Mouse (Mus musculus) forebrain, embryonic 11.5 days (tissue): Measurements from ENCODE around the gene Zcchc13. TPM values are rescaled to one million over a fixed set of nuclear protein-coding genes. Genes with fewer than 3 reads are reported as not detected.

Source experiments
- ATAC-seq: fragments of 200-750 bp; cut with Nextera tagmentation; replicated peaks from 2 replicates; pipeline ENCODE4 v1.8.0; 2017; ENCODE audit warnings: moderate TSS enrichment; ENCODE audit not compliant: low FRiP score
- DNase-seq: peaks from one replicate; pipeline ENCODE4 v3.0.0-alpha.2; 2017; ENCODE audit warnings: low spot score
- H3K27ac ChIP-seq: fragments of 300-500 bp; sonication (generic); 2 replicates; pipeline ENCODE4 v1.5.1; 2014; ENCODE audit warnings: low read depth, low read length
- H3K27me3 ChIP-seq: fragments of 300-500 bp; sonication (generic); 2 replicates; pipeline ENCODE4 v1.6.1; 2014; ENCODE audit warnings: mild to moderate bottlenecking, low read length, mixed read lengths; ENCODE audit not compliant: control insufficient read depth, insufficient read depth
- H3K36me3 ChIP-seq: fragments of 300-500 bp; sonication (generic); 2 replicates; pipeline ENCODE4 v1.6.1; 2014; ENCODE audit warnings: mild to moderate bottlenecking, low read length, moderate library complexity, mixed read lengths; ENCODE audit not compliant: control insufficient read depth, insufficient read depth
- H3K4me1 ChIP-seq: fragments of 300-500 bp; sonication (generic); replicated peaks from 2 replicates; pipeline ENCODE4 v1.6.1; 2014; ENCODE audit warnings: low read length, mixed read lengths; ENCODE audit not compliant: control insufficient read depth, insufficient read depth
- H3K4me2 ChIP-seq: fragments of 300-500 bp; sonication (generic); 2 replicates; pipeline ENCODE4 v1.6.1; 2014; ENCODE audit warnings: low read depth, mild to moderate bottlenecking, low read length, moderate library complexity, mixed read lengths; ENCODE audit not compliant: severe bottlenecking
- H3K4me3 ChIP-seq: fragments of 300-500 bp; sonication (generic); 2 replicates; pipeline ENCODE4 v1.5.1; 2014; ENCODE audit warnings: low read depth, low read length
- H3K9ac ChIP-seq: fragments of 300-500 bp; sonication (generic); 2 replicates; pipeline ENCODE4 v1.6.1; 2014; ENCODE audit warnings: low read length
- H3K9me3 ChIP-seq: fragments of 300-500 bp; sonication (generic); 2 replicates; pipeline ENCODE4 v1.6.1; 2016; ENCODE audit warnings: low read length, mixed read lengths; ENCODE audit not compliant: control insufficient read depth
- WGBS: fragments of 180-500 bp; shearing (Covaris S2); extraction: QIAGEN DNeasy Blood & Tissue Kit; methylation state at CpG from one replicate; pipeline ENCODE4 v1.1.7; 2014; 5-methylcytosine and 5-hydroxymethylcytosine counted together
- polyA plus RNA-seq: library from polyadenylated mRNA; unstranded; fragments of >200 nt; fragmentation: Nextera tagmentation; extraction: Ambion mirVana; gene quantifications from 2 replicates; pipeline ENCODE4 v1.2.1, GENCODE M21; 2014

Gene Zcchc13
- polyA plus RNA-seq, 1 experiment from 2014 or later = not detected

- H3K27ac ChIP-seq = no peak overlapping the region
- peak overlapping the region; percentile 56; the same call in 1 of the 2 replicates for H3K4me2 ChIP-seq
- H3K4me1 ChIP-seq = peaks cover 2% of the 10 kb centered on the region; the same call in 1 of the 2 replicates
- H3K9ac ChIP-seq = no peak overlapping the region
- no peak overlapping the region for H3K4me3 ChIP-seq
- H3K36me3 ChIP-seq = no peaks in the 10 kb centered on the region; the same call in 1 of the 2 replicates
- ATAC-seq (no peak), DNase-seq (no peak)
- H3K9me3 ChIP-seq = no peaks in the 10 kb centered on the region
- no peaks in the 10 kb centered on the region for H3K27me3 ChIP-seq
- WGBS = 83% methylated on average over 4 of the region's 4 CpGs
These were observed 14.9 kb upstream of the Zcchc13 start for GRCm38 (mm10) chrX:103615453-103615852.

DNA sequence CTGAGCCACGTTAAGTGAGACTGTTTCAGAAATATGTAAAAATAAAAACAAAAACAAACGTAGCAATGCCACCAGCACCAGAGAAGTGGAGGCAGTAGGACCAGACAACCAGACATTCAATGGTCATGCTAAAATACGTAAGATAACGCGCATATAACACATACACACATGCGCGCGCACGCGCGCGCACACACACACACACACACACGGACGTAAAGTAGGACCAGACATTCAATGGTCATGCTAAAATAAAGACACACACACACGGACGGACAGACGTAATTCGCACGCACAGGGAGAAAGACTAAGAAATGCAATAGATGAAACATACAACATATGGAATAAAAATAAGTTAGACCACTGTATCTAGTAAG is 14.2 kb upstream of the Zcchc13 start:
- H3K27ac ChIP-seq = peak overlapping the region; percentile 31; the same call in 1 of the 2 replicates
- WGBS = 53% methylated on average over 19 of the region's 19 CpGs
- ATAC-seq (0 out of 2 replicates have a peak, but pooled peaks have one; percentile 13), DNase-seq (no peak)
- peaks cover 2% of the 10 kb centered on the region; the same call in 1 of the 2 replicates for H3K4me1 ChIP-seq
- H3K4me2 ChIP-seq = peak overlapping the region; percentile 56
- peak overlapping the region; percentile 42 for H3K4me3 ChIP-seq
- H3K36me3 ChIP-seq = no peaks in the 10 kb centered on the region; the same call in 1 of the 2 replicates
- H3K9me3 ChIP-seq = no peaks in the 10 kb centered on the region
- no peaks in the 10 kb centered on the region for H3K27me3 ChIP-seq
- peak overlapping the region; percentile 57 for H3K9ac ChIP-seq

- peak; percentile 92 for DNase-seq
- peak overlapping the region; percentile 93 for H3K27ac ChIP-seq
- peaks cover 2% of the 10 kb centered on the region; the same call in 1 of the 2 replicates for H3K4me1 ChIP-seq
- H3K4me2 ChIP-seq = peak overlapping the region; percentile 56
- WGBS = under 1% methylated on average over 25 of the region's 50 CpGs
- H3K9me3 ChIP-seq = no peaks in the 10 kb centered on the region
- H3K36me3 ChIP-seq = no peaks in the 10 kb centered on the region; the same call in 1 of the 2 replicates
- H3K9ac ChIP-seq = peak overlapping the region; percentile 57
- no peaks in the 10 kb centered on the region for H3K27me3 ChIP-seq
- H3K4me3 ChIP-seq = peak overlapping the region; percentile 42
- ATAC-seq = peak; percentile 97
These were observed 13.6 kb upstream of the Zcchc13 start for GRCm38 (mm10) chrX:103616536-103617404.

- 23% methylated on average over 8 of the region's 8 CpGs for WGBS
- Histone ChIP-seq H3K4me2 (peak overlapping the region; percentile 56; the same call in 1 of the 2 replicates), H3K27me3 (no peaks in the 10 kb centered on the region), H3K4me1 (peaks cover 2% of the 10 kb centered on the region; the same call in 1 of the 2 replicates), H3K9ac (peak overlapping the region; percentile 53), H3K4me3 (peak overlapping the region; percentile 42), H3K9me3 (no peaks in the 10 kb centered on the region), H3K27ac (peak overlapping the region; percentile 93), H3K36me3 (no peaks in the 10 kb centered on the region)
- ATAC-seq = no peak
- no peak for DNase-seq
These were observed 12.8 kb upstream of the Zcchc13 start for GRCm38 (mm10) chrX:103617405-103618095.

GRCm38 (mm10) chrX:103621799-103622198 is 8.6 kb upstream of the Zcchc13 start:
- no peak for DNase-seq
- WGBS = 8% methylated on average over 8 of the region's 8 CpGs
- H3K9ac ChIP-seq = peak overlapping the region; percentile 53
- no peak; the same call in 1 of the 2 replicates for ATAC-seq
- no peaks in the 10 kb centered on the region for H3K9me3 ChIP-seq
- H3K4me2 ChIP-seq = peak overlapping the region; percentile 64
- peaks cover 2% of the 10 kb centered on the region; the same call in 1 of the 2 replicates for H3K4me1 ChIP-seq
- H3K27me3 ChIP-seq = peaks cover 2% of the 10 kb centered on the region; the same call in 1 of the 2 replicates
- peak overlapping the region; percentile 79 for H3K27ac ChIP-seq
- H3K36me3 ChIP-seq = no peaks in the 10 kb centered on the region
- peak overlapping the region; percentile 33 for H3K4me3 ChIP-seq

DNA sequence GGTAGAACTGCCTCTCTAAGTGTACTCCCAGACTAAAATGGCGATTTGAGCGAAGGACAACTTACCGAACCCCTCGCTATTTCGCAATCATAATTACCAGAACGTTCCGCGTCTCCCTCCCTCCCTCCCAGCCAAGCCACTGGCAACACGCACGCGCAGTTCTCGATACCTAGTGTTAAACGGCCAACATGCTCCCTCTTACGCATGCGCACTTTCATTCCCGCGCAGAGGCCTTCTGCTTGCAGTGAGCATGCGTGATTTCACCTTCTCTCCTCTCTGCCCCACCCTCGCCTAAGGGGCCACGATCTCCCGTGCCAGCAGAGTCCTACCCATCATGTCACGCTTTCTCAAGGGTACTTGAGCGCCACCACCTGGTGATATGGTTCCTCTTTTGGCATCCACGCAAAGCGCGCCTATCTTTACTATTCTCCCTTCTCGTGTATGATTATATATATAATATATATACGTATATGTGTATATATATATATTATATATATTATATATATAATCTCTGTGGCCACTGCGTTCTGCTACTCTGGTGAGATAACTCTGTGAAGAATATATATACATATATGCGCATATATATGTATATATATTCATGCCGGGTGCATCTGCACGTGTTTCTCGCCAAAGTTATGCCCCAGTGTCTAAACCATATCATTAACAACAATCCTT is 8.0 kb upstream of the Zcchc13 start:
- DNase-seq (peak; percentile 97), ATAC-seq (peak; percentile 96)
- H3K36me3 ChIP-seq = no peaks in the 10 kb centered on the region
- H3K27me3 ChIP-seq = peaks cover 2% of the 10 kb centered on the region; the same call in 1 of the 2 replicates
- H3K4me1 ChIP-seq = peaks cover 2% of the 10 kb centered on the region; the same call in 1 of the 2 replicates
- peak overlapping the region; percentile 79 for H3K27ac ChIP-seq
- H3K9ac ChIP-seq = peak overlapping the region; percentile 72
- 1% methylated on average over 33 of the region's 33 CpGs for WGBS
- no peaks in the 10 kb centered on the region for H3K9me3 ChIP-seq
- peak overlapping the region; percentile 42 for H3K4me3 ChIP-seq
- H3K4me2 ChIP-seq = peak overlapping the region; percentile 64

GRCm38 (mm10) chrX:103622935-103623280 is 7.5 kb upstream of the Zcchc13 start:
- no peak overlapping the region for H3K27ac ChIP-seq
- H3K9ac ChIP-seq = peak overlapping the region; percentile 72
- peak overlapping the region; percentile 55 for H3K4me2 ChIP-seq
- WGBS = 2% methylated on average over 13 of the region's 13 CpGs
- ATAC-seq (no peak), DNase-seq (peak; percentile 56)
- H3K27me3 ChIP-seq = peaks cover 2% of the 10 kb centered on the region; the same call in 1 of the 2 replicates
- no peaks in the 10 kb centered on the region for H3K36me3 ChIP-seq
- H3K9me3 ChIP-seq = no peaks in the 10 kb centered on the region
- peak overlapping the region; percentile 42 for H3K4me3 ChIP-seq
- H3K4me1 ChIP-seq = no peaks in the 10 kb centered on the region; the same call in 1 of the 2 replicates

GRCm38 (mm10) chrX:103623411-103623845 is 7.0 kb upstream of the Zcchc13 start:
- no peak overlapping the region for H3K27ac ChIP-seq
- WGBS = under 1% methylated on average over 28 of the region's 28 CpGs
- peak; percentile 51; the same call in 1 of the 2 replicates for ATAC-seq

More at GRCm38 (mm10) chrX:103623411-103623845, 7.0 kb upstream of the Zcchc13 start:
- H3K4me2 ChIP-seq = peak overlapping the region; percentile 55
- H3K4me3 ChIP-seq = peak overlapping the region; percentile 42
- H3K36me3 ChIP-seq = no peaks in the 10 kb centered on the region
- peaks cover 2% of the 10 kb centered on the region; the same call in 1 of the 2 replicates for H3K27me3 ChIP-seq
- no peaks in the 10 kb centered on the region for H3K9me3 ChIP-seq
- H3K9ac ChIP-seq = peak overlapping the region; percentile 72
- DNase-seq = peak; percentile 68
- no peaks in the 10 kb centered on the region for H3K4me1 ChIP-seq
